Mouse (Mus musculus): ENCODE data around the gene Mapre3. TPM values are rescaled to one million over a fixed set of nuclear protein-coding genes. Genes with fewer than 3 reads are reported as not detected.

Gene Mapre3
- polyA plus RNA-seq, 1 experiment from 2014 or later = 83.2 TPM

DNA sequence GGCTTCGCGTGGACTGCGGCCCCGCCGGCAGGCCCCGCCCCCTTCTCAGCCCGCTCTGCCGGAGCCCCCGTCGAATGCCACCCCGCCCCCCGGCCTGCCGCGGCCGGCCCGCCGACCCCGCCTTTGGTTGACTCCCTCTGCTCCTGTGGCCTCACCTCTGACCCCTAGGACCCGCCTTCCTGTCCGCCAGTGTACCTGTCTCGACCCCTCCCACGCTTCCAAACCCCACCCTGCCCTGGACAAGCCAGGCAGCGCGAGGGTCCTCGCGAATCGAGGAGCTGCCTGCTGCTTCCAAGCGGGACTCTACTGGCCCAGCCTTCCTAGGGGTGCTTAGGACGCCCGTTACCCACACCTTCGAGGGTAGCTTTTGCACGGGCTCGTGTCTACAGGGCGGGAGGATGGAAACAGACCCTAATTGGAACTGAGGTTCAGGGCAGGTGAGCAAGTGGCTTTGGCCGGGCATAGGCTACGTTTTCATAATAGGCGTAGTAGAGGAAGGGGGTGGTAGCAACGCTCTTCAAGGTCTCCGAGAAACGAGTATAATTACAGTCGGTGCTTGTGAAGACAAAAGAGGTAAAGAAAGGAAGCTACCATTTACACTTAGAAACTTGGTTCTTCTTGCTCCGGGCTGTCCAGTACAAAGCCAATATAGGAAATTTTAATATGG, 74.8 kb downstream of the Mapre3 start:
- ATAC-seq (peak; percentile 17), DNase-seq (ENCODE audit: low read depth, low spot score) (no peak)
- in situ Hi-C loops (cut with MboI; ENCODE audit: low pct_unique_long_range_greater_than_20kb) = no loop called here
- no peaks in the 10 kb centered on the region for H3K27me3 ChIP-seq
- no peak for TF ChIP-seq CTCF (IDR thresholded peaks at IDR 0.05)
- ChIA-PET POLR2A (interaction anchor here (0.7 to 10.4 kb wide), 8 partner anchors 9 to 115 kb away, joined by 3 to 91 read pairs (median 4); partner anchors contain the start of genes Khk and Ost4), CTCF (interaction anchor here (1.1 to 3.9 kb wide), 7 partner anchors 11 to 84 kb away, joined by 3 to 17 read pairs (median 7); partner anchors contain the start of gene Khk)

DNA sequence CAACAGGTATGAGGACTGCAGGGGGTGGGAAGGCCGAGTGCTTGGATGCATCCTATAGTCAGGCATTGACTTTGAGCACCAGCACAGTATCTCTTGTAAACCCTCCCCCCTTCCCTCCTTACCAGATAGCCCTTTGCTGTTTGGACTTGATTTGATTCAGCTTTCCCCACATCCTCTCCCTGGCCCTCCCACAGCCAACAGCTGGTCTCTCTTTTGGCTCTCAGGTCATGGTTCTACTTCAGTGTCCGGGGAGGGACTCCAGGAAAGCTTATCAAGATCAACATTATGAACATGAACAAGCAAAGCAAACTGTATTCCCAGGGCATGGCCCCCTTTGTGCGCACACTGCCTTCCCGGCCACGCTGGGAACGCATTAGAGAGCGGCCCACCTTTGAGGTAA, 75.9 kb downstream of the Mapre3 start:
- POLR2A ChIA-PET = interaction anchor here (0.6 to 10.4 kb wide), 6 partner anchors 9 to 58 kb away, joined by 3 to 91 read pairs (median 4); partner anchors contain the start of genes Emilin1, Khk and Ost4
- CTCF ChIA-PET = interaction anchor here (1.2 to 3.9 kb wide), 7 partner anchors 9 to 85 kb away, joined by 3 to 17 read pairs (median 7); partner anchors contain the start of gene Khk
- H3K27me3 ChIP-seq = no peaks in the 10 kb centered on the region
- TF ChIP-seq CTCF (IDR thresholded peaks at IDR 0.05) = no peak
- ATAC-seq (no peak), DNase-seq (ENCODE audit: low read depth, low spot score) (no peak)
- in situ Hi-C loops (cut with MboI; ENCODE audit: low pct_unique_long_range_greater_than_20kb) = no loop called here

DNA sequence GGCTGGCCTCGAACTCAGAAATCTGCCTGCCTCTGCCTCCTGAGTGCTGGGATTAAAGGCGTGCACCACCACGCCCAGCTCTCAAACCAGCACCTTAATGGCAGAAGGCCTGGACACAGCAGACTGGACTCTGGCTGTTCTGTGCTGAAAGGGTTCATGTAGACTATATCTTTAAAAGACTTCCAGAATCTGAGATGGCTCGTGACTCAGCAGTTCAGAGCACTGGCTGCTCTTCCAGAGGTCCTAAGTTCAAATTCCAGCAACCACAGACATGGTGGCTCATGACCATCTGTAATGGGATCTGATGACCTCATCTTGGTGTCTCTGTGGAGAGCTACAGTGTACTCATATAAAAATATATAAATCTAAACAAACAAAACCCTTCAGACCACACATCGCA, 87.4 kb downstream of the Mapre3 start:
- DNase-seq (ENCODE audit: low read depth, low spot score) = no peak
- ChIA-PET POLR2A (interaction anchor here (1.0 to 11.3 kb wide), 2 partner anchors 10 to 98 kb away, joined by 4 to 91 read pairs; partner anchors contain the start of gene Agbl5), CTCF (interaction anchor here (4.4 kb wide), 1 partner anchor 12 kb away, joined by 17 read pairs; the partner anchor contains the start of gene Agbl5)
- ATAC-seq = peak; percentile 65
- in situ Hi-C loops (cut with MboI; ENCODE audit: low pct_unique_long_range_greater_than_20kb) = no loop called here
- TF ChIP-seq CTCF (IDR thresholded peaks at IDR 0.05) = no peak
- H3K27me3 ChIP-seq = no peaks in the 10 kb centered on the region

DNA sequence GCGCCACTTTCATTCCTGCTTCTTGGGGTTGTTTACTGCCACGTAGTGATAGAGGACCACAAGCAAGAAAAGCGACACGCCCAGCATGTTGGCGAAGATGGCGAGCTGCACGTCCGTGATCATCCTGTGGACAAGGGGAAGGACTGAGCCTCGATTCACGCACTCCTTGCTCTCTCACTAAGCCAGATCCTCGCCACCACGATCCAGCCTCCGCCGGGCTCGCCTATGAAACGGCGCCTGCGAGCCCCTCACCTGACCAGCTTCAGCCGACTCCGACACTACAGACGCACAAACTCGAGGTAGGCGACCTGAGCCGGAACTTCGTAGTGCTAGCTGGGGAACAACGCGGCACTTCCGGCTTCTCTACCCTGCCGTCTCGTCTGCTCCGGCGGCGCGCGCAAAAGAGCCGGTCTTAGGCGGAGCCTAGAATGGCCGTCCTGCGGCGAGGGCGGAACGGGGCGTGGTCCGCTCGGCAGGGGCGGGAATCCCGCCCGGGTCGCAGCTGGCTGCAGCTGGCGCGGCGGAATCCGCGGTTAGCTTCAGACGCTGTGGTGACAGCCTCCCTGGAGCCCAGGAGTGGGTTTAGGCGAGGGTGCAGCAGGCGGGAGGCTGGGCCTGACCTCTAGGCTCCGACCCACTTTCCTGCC, 93.1 kb downstream of the Mapre3 start, which contains the start of gene Ost4:
Gene Ost4, minus strand, starts transcription at position 376 of the 647 bp plus-strand sequence.
- no peaks in the 10 kb centered on the region for H3K27me3 ChIP-seq
- TF ChIP-seq CTCF (IDR thresholded peaks at IDR 0.05) = no peak
- CTCF ChIA-PET = interaction anchor here (0.6 kb wide), 1 partner anchor 79 kb away, joined by 3 read pairs; no protein-coding TSS in a partner anchor
- ATAC-seq (peak; percentile 85), DNase-seq (ENCODE audit: low read depth, low spot score) (peak; percentile 83)
- POLR2A ChIA-PET = interaction anchor here (1.9 to 11.3 kb wide), 2 partner anchors 10 to 16 kb away, joined by 6 to 91 read pairs; partner anchors contain the start of gene Agbl5
- in situ Hi-C loops (cut with MboI; ENCODE audit: low pct_unique_long_range_greater_than_20kb) = no loop called here

DNA sequence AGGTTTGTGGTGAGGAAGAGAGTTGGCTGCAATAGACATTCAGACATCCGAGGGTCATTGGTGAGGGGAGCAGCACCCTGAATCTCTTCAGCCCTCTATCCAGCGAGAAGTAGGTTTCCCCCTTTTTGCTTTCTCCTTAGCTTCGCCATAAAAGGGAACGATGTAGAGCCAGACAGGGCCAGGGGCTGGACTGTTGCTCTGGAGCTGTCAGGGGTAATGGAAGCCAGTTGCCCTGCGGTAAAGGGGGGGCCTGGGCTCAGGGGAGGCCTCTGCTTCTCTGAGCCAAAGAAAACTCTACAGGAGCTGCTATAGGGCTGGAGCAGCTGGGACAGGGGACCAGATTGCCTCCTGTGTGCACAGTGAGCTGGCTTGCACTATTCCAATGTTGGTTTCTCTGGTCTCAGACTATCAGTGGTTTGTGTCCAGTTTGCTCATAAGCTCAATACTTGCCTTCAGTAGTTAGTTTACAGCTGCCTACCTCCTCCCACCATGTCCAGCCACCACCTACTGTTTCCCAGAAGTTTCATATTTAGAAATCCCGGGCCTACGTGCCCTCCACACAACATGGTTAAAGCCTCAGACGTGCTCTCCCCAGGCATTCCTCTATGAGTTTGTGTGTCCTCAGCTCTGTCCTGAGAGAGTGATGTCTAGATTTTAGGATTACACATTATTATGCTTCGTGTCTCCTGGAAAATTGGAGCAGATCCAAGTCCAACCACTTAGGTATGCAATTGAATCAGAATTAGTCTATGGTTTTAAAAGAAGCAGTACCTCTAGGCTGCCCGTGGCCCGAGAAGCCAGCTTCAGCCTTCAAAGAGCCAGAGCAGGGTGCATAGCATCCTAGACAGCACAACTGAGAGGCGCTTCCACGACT, 94.2 kb downstream of the Mapre3 start:
- no peak for DNase-seq (ENCODE audit: low read depth, low spot score)
- H3K27me3 ChIP-seq = no peaks in the 10 kb centered on the region
- ChIA-PET POLR2A (interaction anchor here (0.9 to 11.3 kb wide), 2 partner anchors 11 to 17 kb away, joined by 3 to 91 read pairs; partner anchors contain the start of gene Agbl5), CTCF (interaction anchor here (0.7 to 1.9 kb wide), 4 partner anchors 10 to 103 kb away, joined by 3 to 7 read pairs (median 4); partner anchors contain the start of gene Khk)
- no peak for TF ChIP-seq CTCF (IDR thresholded peaks at IDR 0.05)
- peak; percentile 15 for ATAC-seq
- in situ Hi-C loops (cut with MboI; ENCODE audit: low pct_unique_long_range_greater_than_20kb) = no loop called here

DNA sequence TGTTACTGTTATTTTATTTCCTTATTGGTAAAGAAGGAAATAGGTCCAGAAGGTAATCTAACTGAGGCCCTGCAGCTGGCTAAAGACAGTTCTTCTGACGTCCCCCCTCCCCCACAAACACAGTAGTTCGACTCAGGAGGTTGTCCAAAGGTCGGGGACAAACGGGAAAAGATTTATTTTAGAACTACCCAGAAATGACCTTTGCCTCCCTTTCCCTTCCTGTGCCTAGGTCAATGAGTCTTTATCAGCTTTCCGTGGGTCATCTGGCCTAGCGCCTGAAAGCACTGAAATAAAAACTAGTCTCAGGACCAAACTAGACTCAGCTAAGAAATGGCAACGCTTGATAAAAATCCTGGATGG, 94.8 kb downstream of the Mapre3 start:
- TF ChIP-seq CTCF (IDR thresholded peaks at IDR 0.05) = no peak
- no peaks in the 10 kb centered on the region for H3K27me3 ChIP-seq
- in situ Hi-C loops (cut with MboI; ENCODE audit: low pct_unique_long_range_greater_than_20kb) = no loop called here
- ATAC-seq (no peak), DNase-seq (ENCODE audit: low read depth, low spot score) (no peak)
- ChIA-PET POLR2A (interaction anchor here (0.9 to 11.3 kb wide), 2 partner anchors 10 to 17 kb away, joined by 3 to 91 read pairs; partner anchors contain the start of gene Agbl5), CTCF (interaction anchor here (1.3 to 1.9 kb wide), 3 partner anchors 9 to 103 kb away, joined by 4 to 7 read pairs (median 4); no protein-coding TSS in a partner anchor)

DNA sequence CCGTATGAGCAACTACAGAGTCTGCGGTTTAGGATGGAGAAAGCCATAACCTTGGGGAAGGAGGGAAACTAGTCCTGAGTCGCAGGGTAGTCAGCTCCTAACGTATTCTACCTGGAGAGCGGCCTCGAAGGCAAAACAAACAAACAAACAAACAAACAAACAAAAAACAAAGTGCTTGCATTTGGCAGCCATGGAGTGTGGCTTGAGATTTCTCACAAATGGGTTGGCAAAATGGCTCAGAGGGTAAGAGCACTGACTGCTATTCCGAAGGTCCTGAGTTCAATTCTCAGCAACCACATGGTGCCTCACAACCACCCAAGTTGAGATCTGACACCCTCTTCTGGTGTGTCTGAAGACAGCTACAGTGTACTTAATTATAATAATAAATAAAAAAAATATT, 95.4 kb downstream of the Mapre3 start:
- ChIA-PET POLR2A (interaction anchor here (0.9 to 11.3 kb wide), 2 partner anchors 10 to 18 kb away, joined by 3 to 91 read pairs; partner anchors contain the start of gene Agbl5), CTCF (interaction anchor here (1.1 to 1.9 kb wide), 3 partner anchors 12 to 104 kb away, joined by 3 to 7 read pairs (median 4); partner anchors contain the start of gene Khk)
- in situ Hi-C loops (cut with MboI; ENCODE audit: low pct_unique_long_range_greater_than_20kb) = loop anchor here (10.0 kb wide), 1 partner anchor 195 kb away; the partner anchor contains the start of gene Dpysl5
- no peak for TF ChIP-seq CTCF (IDR thresholded peaks at IDR 0.05)
- DNase-seq (ENCODE audit: low read depth, low spot score) (no peak), ATAC-seq (no peak)
- no peaks in the 10 kb centered on the region for H3K27me3 ChIP-seq

DNA sequence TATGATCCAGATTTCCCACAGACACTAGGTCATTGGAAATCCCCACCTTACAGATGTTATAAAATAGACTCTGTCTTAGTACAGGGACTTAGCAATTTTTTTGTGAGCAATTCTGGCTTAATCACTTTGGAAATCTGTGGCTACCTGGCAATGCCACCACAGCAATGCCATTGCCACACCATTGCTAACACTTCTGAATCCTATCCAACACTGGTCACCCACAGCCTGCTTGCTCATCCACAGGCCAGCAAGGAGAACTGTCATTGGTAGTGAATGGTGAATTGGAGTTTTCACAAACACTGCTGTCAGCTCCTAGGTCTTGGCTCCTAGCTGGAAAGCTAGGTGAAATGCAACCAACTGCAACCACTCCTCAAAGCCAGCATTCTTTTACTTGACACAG, 96.0 kb downstream of the Mapre3 start:
- ChIA-PET POLR2A (interaction anchor here (11.3 kb wide), 1 partner anchor 19 kb away, joined by 91 read pairs; the partner anchor contains the start of gene Agbl5), CTCF (interaction anchor here (1.1 kb wide), 1 partner anchor 11 kb away, joined by 3 read pairs; the partner anchor contains the start of gene Khk)
- ATAC-seq = no peak
- H3K27me3 ChIP-seq = no peaks in the 10 kb centered on the region
- no peak for DNase-seq (ENCODE audit: low read depth, low spot score)
- in situ Hi-C loops (cut with MboI; ENCODE audit: low pct_unique_long_range_greater_than_20kb) = loop anchor here (10.0 kb wide), 1 partner anchor 196 kb away; the partner anchor contains the start of gene Dpysl5
- TF ChIP-seq CTCF (IDR thresholded peaks at IDR 0.05) = no peak

DNA sequence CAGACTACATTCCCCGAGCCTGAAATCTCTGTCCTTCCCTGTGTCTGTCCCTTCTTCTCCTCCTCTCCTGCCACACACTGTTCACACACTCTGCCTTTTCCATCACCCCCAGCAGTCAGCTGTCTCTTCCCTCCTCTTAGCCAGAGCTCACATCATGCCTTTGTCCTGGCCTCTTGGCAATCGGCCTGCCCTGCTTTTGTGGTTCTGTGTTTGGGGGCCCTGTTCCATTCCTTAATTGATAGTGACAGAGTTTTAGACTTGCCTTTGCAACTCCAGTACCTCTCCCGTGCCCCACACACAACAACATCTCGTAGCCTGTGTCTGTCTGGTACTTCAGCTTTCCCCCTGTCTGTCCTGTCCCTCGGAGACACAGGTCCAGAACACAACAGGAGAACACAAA, 97.7 kb downstream of the Mapre3 start:
- TF ChIP-seq CTCF (IDR thresholded peaks at IDR 0.05) = no peak
- ChIA-PET POLR2A (interaction anchor here (1.2 to 11.3 kb wide), 2 partner anchors 20 to 113 kb away, joined by 3 to 91 read pairs; partner anchors contain the start of gene Agbl5), CTCF (interaction anchor here (1.4 kb wide), 1 partner anchor 18 kb away, joined by 4 read pairs; no protein-coding TSS in a partner anchor)
- in situ Hi-C loops (cut with MboI; ENCODE audit: low pct_unique_long_range_greater_than_20kb) = loop anchor here (10.0 kb wide), 1 partner anchor 197 kb away; the partner anchor contains the start of gene Dpysl5
- no peaks in the 10 kb centered on the region for H3K27me3 ChIP-seq
- DNase-seq (ENCODE audit: low read depth, low spot score) (no peak), ATAC-seq (no peak)

All from Patski (cell line).